Mouse (Mus musculus): ENCODE measurements around the gene Sptlc2. TPM values are rescaled to one million over a fixed set of nuclear protein-coding genes. Genes with fewer than 3 reads are reported as not detected.

Sptlc2 gene
- total and polyA plus RNA-seq, 2 experiments: 6.5 to 14.4 TPM

DNA sequence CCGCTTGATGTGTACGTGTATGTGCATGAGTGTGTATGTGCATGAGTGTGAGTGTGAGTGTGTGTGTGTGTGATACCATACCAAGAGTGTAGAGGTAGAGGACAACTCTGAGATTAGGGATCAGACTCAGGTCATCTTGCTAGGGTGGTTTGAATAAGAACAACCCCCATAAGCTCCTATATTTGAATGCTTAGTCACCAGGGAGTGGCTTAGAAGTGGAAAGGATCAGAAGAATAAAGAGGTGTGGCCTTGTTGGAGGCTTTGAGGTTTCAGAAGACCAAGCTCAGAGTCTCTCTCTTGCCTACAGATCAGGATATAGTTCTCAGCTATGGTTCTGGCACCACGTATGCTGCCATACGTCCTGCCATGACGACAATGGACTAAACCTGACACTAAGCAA, 131.5 kb downstream of the Sptlc2 start:
- TF ChIP-seq POLR2A (IDR thresholded peaks at IDR 0.05; ENCODE audit: extremely low read depth, insufficient read depth, low read length) (no peak), CTCF (IDR thresholded peaks at IDR 0.05; ENCODE audit: low read depth, low read length) (no peak)
- Histone ChIP-seq H3K27ac (replicated peaks; ENCODE audit: insufficient read depth, low read depth, low read length) (no peak overlapping the region), H3K9ac (ENCODE audit: low read depth, low read length) (no peak overlapping the region), H3K27me3 (ENCODE audit: control insufficient read depth, insufficient read depth, low read length) (no peaks in the 10 kb centered on the region), H3K4me3 (ENCODE audit: insufficient read depth, low read depth, low read length) (no peak overlapping the region), H3K79me2 (ENCODE audit: control insufficient read depth, insufficient read depth, low read length) (no peaks in the 10 kb centered on the region), H3K36me3 (ENCODE audit: control insufficient read depth, insufficient read depth, low read length) (peaks cover 65% of the 10 kb centered on the region), H3K4me1 (ENCODE audit: control insufficient read depth, insufficient read depth, low read length) (no peaks in the 10 kb centered on the region)
- WGBS: 93% methylated on average over 5 of the region's 5 CpGs
- DNase-seq (ENCODE audit: extremely low read depth, low read depth, low spot score): no peak

Other genes starting within 250 kb of the Sptlc2 start
- gene Gstz1, start 241.2 kb downstream of the Sptlc2 start, total RNA-seq (2014; rRNA removed): 915 and 1,082 TPM in 2 replicates
- gene Gstz1, start 241.2 kb downstream of the Sptlc2 start, polyA plus RNA-seq (2012; rRNA removed): 816 and 942 TPM in 2 replicates
- 11.6 and 16.2 TPM in 2 replicates for gene Pomt2, start 240.4 kb downstream of the Sptlc2 start, total RNA-seq (2014; rRNA removed)
- gene Pomt2, start 240.4 kb downstream of the Sptlc2 start, polyA plus RNA-seq (2012; rRNA removed): 13.0 and 14.7 TPM in 2 replicates
- not detected in 2 replicates for gene Samd15, start 188.6 kb downstream of the Sptlc2 start, total RNA-seq (2014; rRNA removed)
- not detected in 2 replicates for gene Samd15, start 188.6 kb downstream of the Sptlc2 start, polyA plus RNA-seq (2012; rRNA removed)
- gene Tmed8, start 187.9 kb downstream of the Sptlc2 start, total RNA-seq (2014; rRNA removed): 1.5 and 1.6 TPM in 2 replicates
- gene Tmed8, start 187.9 kb downstream of the Sptlc2 start, polyA plus RNA-seq (2012; rRNA removed): 0.71 and 0.77 TPM in 2 replicates
- gene Noxred1, start 149.6 kb downstream of the Sptlc2 start, total RNA-seq (2014; rRNA removed): 0.34 TPM in 1 of 2 replicates, not detected in the other
- 0.21 and 0.23 TPM in 2 replicates for gene Noxred1, start 149.6 kb downstream of the Sptlc2 start, polyA plus RNA-seq (2012; rRNA removed)
- 17.4 and 17.5 TPM in 2 replicates for gene Vipas39, start 122.1 kb downstream of the Sptlc2 start, total RNA-seq (2014; rRNA removed)
- 9.2 and 13.3 TPM in 2 replicates for gene Vipas39, start 122.1 kb downstream of the Sptlc2 start, polyA plus RNA-seq (2012; rRNA removed)
- 88.0 and 92.9 TPM in 2 replicates for gene Ahsa1, start 121.9 kb downstream of the Sptlc2 start, total RNA-seq (2014; rRNA removed)
- gene Ahsa1, start 121.9 kb downstream of the Sptlc2 start, polyA plus RNA-seq (2012; rRNA removed): 67.4 and 76.9 TPM in 2 replicates
- gene Ism2, start 88.7 kb downstream of the Sptlc2 start, total RNA-seq (2014; rRNA removed): 0.18 and 0.27 TPM in 2 replicates
- 0.28 and 0.60 TPM in 2 replicates for gene Ism2, start 88.7 kb downstream of the Sptlc2 start, polyA plus RNA-seq (2012; rRNA removed)
- 25.3 and 29.7 TPM in 2 replicates for gene Slirp, start 55.5 kb upstream of the Sptlc2 start, total RNA-seq (2014; rRNA removed)
- gene Slirp, start 55.5 kb upstream of the Sptlc2 start, polyA plus RNA-seq (2012; rRNA removed): 11.1 and 15.6 TPM in 2 replicates
- gene Alkbh1, start 55.7 kb upstream of the Sptlc2 start, total RNA-seq (2014; rRNA removed): 8.4 and 10.3 TPM in 2 replicates
- 4.9 and 11.1 TPM in 2 replicates for gene Alkbh1, start 55.7 kb upstream of the Sptlc2 start, polyA plus RNA-seq (2012; rRNA removed)
- 23.8 and 34.8 TPM in 2 replicates for gene Snw1, start 83.9 kb upstream of the Sptlc2 start, total RNA-seq (2014; rRNA removed)
- gene Snw1, start 83.9 kb upstream of the Sptlc2 start, polyA plus RNA-seq (2012; rRNA removed): 3.8 and 4.3 TPM in 2 replicates
- gene Gm5788, start 106.4 kb upstream of the Sptlc2 start, total RNA-seq (2014; rRNA removed): not detected in 2 replicates
- not detected in 2 replicates for gene Gm5788, start 106.4 kb upstream of the Sptlc2 start, polyA plus RNA-seq (2012; rRNA removed)
- not detected in 2 replicates for gene Gm8300, start 126.0 kb upstream of the Sptlc2 start, total RNA-seq (2014; rRNA removed)
- not detected in 2 replicates for gene Gm8300, start 126.0 kb upstream of the Sptlc2 start, polyA plus RNA-seq (2012; rRNA removed)
- not detected in 2 replicates for gene Oog1, start 214.3 kb upstream of the Sptlc2 start, total RNA-seq (2014; rRNA removed)
- gene Oog1, start 214.3 kb upstream of the Sptlc2 start, polyA plus RNA-seq (2012; rRNA removed): not detected in 2 replicates
- gene Gm4027, start 230.5 kb upstream of the Sptlc2 start, total RNA-seq (2014; rRNA removed): not detected in 2 replicates
- gene Gm4027, start 230.5 kb upstream of the Sptlc2 start, polyA plus RNA-seq (2012; rRNA removed): not detected in 2 replicates

Measured in liver, adult 2 months (tissue).